Mouse (Mus musculus) liver, embryonic 13.5 days (tissue): ENCODE results near the gene Cog5. TPM values are rescaled to one million over a fixed set of nuclear protein-coding genes. Genes with fewer than 3 reads are reported as not detected.

Source experiments
- ATAC-seq: fragments of 200-750 bp; cut with Nextera tagmentation; 2 replicates; pipeline ENCODE4 v1.8.0; 2017; ENCODE audit warnings: low read depth, mild to moderate bottlenecking, moderate number of reproducible peaks, moderate library complexity
- DNase-seq: peaks from one replicate; pipeline ENCODE4 v3.0.0; 2022
- H3K27ac ChIP-seq: fragments of 300-500 bp; sonication (generic); 2 replicates; pipeline ENCODE4 v1.5.1; 2015; ENCODE audit warnings: moderate library complexity, mild to moderate bottlenecking, inconsistent platforms
- H3K27me3 ChIP-seq: fragments of 300-500 bp; sonication (generic); 2 replicates; pipeline ENCODE4 v1.6.1; 2015; ENCODE audit warnings: mild to moderate bottlenecking, inconsistent platforms
- H3K36me3 ChIP-seq: fragments of 300-500 bp; sonication (generic); 2 replicates; pipeline ENCODE4 v1.6.1; 2015; ENCODE audit warnings: mild to moderate bottlenecking, inconsistent platforms
- H3K4me1 ChIP-seq: fragments of 300-500 bp; sonication (generic); replicated peaks from 2 replicates; pipeline ENCODE4 v1.6.1; 2015; ENCODE audit warnings: inconsistent platforms
- H3K4me2 ChIP-seq: fragments of 300-500 bp; sonication (generic); 2 replicates; pipeline ENCODE4 v1.6.1; 2015; ENCODE audit warnings: inconsistent platforms, mild to moderate bottlenecking, moderate library complexity
- H3K4me3 ChIP-seq: fragments of 300-500 bp; sonication (generic); replicated peaks from 2 replicates; pipeline ENCODE4 v1.5.1; 2015; ENCODE audit warnings: mild to moderate bottlenecking, inconsistent platforms
- H3K9ac ChIP-seq: fragments of 300-500 bp; sonication (generic); 2 replicates; pipeline ENCODE4 v1.6.1; 2015; ENCODE audit warnings: mild to moderate bottlenecking, inconsistent platforms
- H3K9me3 ChIP-seq: fragments of 300-500 bp; sonication (generic); replicated peaks from 2 replicates; pipeline ENCODE4 v1.6.1; 2016; ENCODE audit warnings: inconsistent platforms
- WGBS: fragments of 180-500 bp; shearing (Covaris S2); methylation state at CpG from one replicate; pipeline ENCODE4 v1.1.7; 2015; ENCODE audit not compliant: insufficient replicate concordance; 5-methylcytosine and 5-hydroxymethylcytosine counted together
- polyA plus RNA-seq: library from polyadenylated mRNA; unstranded; fragments of >200 nt; fragmentation: Nextera tagmentation; extraction: Ambion mirVana; gene quantifications from 2 replicates; pipeline ENCODE4 v1.2.1, GENCODE M21; 2015

Cog5 gene
- polyA plus RNA-seq, 1 experiment from 2014 or later: 8.0 TPM

GRCm38 (mm10) chr12:31924135-31924534, 269.5 kb downstream of the Cog5 start:
- ATAC-seq (no peak), DNase-seq (no peak)
- no peak overlapping the region for H3K4me3 ChIP-seq
- H3K9ac ChIP-seq: no peak overlapping the region
- H3K36me3 ChIP-seq: peaks cover 35% of the 10 kb centered on the region
- no peak overlapping the region for H3K4me2 ChIP-seq
- H3K27ac ChIP-seq: no peak overlapping the region
- no peaks in the 10 kb centered on the region for H3K9me3 ChIP-seq
- peaks cover 9% of the 10 kb centered on the region for H3K4me1 ChIP-seq
- H3K27me3 ChIP-seq: no peaks in the 10 kb centered on the region
- 39% methylated on average over 3 of the region's 3 CpGs for whole genome bisulfite sequencing

- 78% methylated on average over 6 of the region's 6 CpGs for WGBS
- Histone ChIP-seq H3K36me3 (peaks cover 44% of the 10 kb centered on the region), H3K27ac (no peak overlapping the region), H3K9ac (no peak overlapping the region), H3K27me3 (no peaks in the 10 kb centered on the region), H3K4me2 (no peak overlapping the region), H3K9me3 (no peaks in the 10 kb centered on the region), H3K4me3 (no peak overlapping the region), H3K4me1 (peaks cover 9% of the 10 kb centered on the region)
- DNase-seq (no peak), ATAC-seq (no peak)
Measured at GRCm38 (mm10) chr12:31925343-31925742, 270.7 kb downstream of the Cog5 start.

GRCm38 (mm10) chr12:31926661-31927061, 272.0 kb downstream of the Cog5 start:
- Histone ChIP-seq H3K27ac (no peak overlapping the region), H3K4me2 (no peak overlapping the region), H3K9me3 (no peaks in the 10 kb centered on the region), H3K36me3 (peaks cover 55% of the 10 kb centered on the region), H3K4me3 (no peak overlapping the region), H3K9ac (no peak overlapping the region), H3K27me3 (no peaks in the 10 kb centered on the region), H3K4me1 (peaks cover 3% of the 10 kb centered on the region; the same call in 1 of the 2 replicates)
- peak; percentile 46 for DNase-seq
- peak; percentile 71 for ATAC-seq
- WGBS: 64% methylated on average over 4 of the region's 4 CpGs

GRCm38 (mm10) chr12:31928498-31928897, 273.8 kb downstream of the Cog5 start:
- Histone ChIP-seq H3K9ac (no peak overlapping the region), H3K4me2 (no peak overlapping the region), H3K9me3 (no peaks in the 10 kb centered on the region), H3K4me3 (no peak overlapping the region), H3K27ac (no peak overlapping the region), H3K27me3 (no peaks in the 10 kb centered on the region), H3K36me3 (peaks cover 70% of the 10 kb centered on the region), H3K4me1 (peaks cover 3% of the 10 kb centered on the region; the same call in 1 of the 2 replicates)
- DNase-seq (no peak), ATAC-seq (no peak)
- 80% methylated on average over 3 of the region's 3 CpGs for WGBS

- no peak overlapping the region for H3K4me3 ChIP-seq
- ATAC-seq (no peak), DNase-seq (no peak)
- H3K27ac ChIP-seq: no peak overlapping the region
- no peaks in the 10 kb centered on the region for H3K9me3 ChIP-seq
- H3K9ac ChIP-seq: no peak overlapping the region
- no peak overlapping the region for H3K4me2 ChIP-seq
- no peaks in the 10 kb centered on the region for H3K4me1 ChIP-seq
- no peaks in the 10 kb centered on the region for H3K27me3 ChIP-seq
- 91% methylated on average over 3 of the region's 3 CpGs for WGBS
- peaks cover 72% of the 10 kb centered on the region for H3K36me3 ChIP-seq
Measured at GRCm38 (mm10) chr12:31931818-31932217, 277.1 kb downstream of the Cog5 start.

GRCm38 (mm10) chr12:31936657-31937300, 282.1 kb downstream of the Cog5 start:
- H3K4me3 ChIP-seq: no peak overlapping the region
- no peaks in the 10 kb centered on the region for H3K9me3 ChIP-seq
- H3K4me1 ChIP-seq: peaks cover 10% of the 10 kb centered on the region; the same call in 1 of the 2 replicates
- peaks cover 77% of the 10 kb centered on the region for H3K36me3 ChIP-seq
- no peak overlapping the region for H3K4me2 ChIP-seq
- no peaks in the 10 kb centered on the region for H3K27me3 ChIP-seq
- H3K27ac ChIP-seq: no peak overlapping the region
- H3K9ac ChIP-seq: no peak overlapping the region
- WGBS: 68% methylated on average over 6 of the region's 6 CpGs
- no peak for ATAC-seq
- DNase-seq: no peak

- Histone ChIP-seq H3K4me2 (no peak overlapping the region), H3K9ac (no peak overlapping the region), H3K4me3 (no peak overlapping the region), H3K36me3 (peaks cover 73% of the 10 kb centered on the region), H3K27me3 (no peaks in the 10 kb centered on the region), H3K27ac (no peak overlapping the region), H3K9me3 (no peaks in the 10 kb centered on the region), H3K4me1 (peaks cover 12% of the 10 kb centered on the region)
- ATAC-seq: peak; percentile 51; the same call in 1 of the 2 replicates
- WGBS: 42% methylated on average over 3 of the region's 3 CpGs
- DNase-seq: no peak
Measured at GRCm38 (mm10) chr12:31937613-31938012, 282.9 kb downstream of the Cog5 start.

GRCm38 (mm10) chr12:31938391-31938997, 283.8 kb downstream of the Cog5 start:
- DNase-seq: no peak
- ATAC-seq: no peak
- no peak overlapping the region for H3K9ac ChIP-seq
- H3K4me3 ChIP-seq: no peak overlapping the region
- peaks cover 74% of the 10 kb centered on the region for H3K36me3 ChIP-seq
- H3K27ac ChIP-seq: no peak overlapping the region
- no peak overlapping the region for H3K4me2 ChIP-seq
- H3K4me1 ChIP-seq: peaks cover 21% of the 10 kb centered on the region
- 83% methylated on average over 4 of the region's 4 CpGs for WGBS
- no peaks in the 10 kb centered on the region for H3K9me3 ChIP-seq
- H3K27me3 ChIP-seq: no peaks in the 10 kb centered on the region

- no peaks in the 10 kb centered on the region for H3K9me3 ChIP-seq
- no peak overlapping the region for H3K4me2 ChIP-seq
- H3K4me3 ChIP-seq: no peak overlapping the region
- ATAC-seq: no peak
- H3K27ac ChIP-seq: no peak overlapping the region
- no peak overlapping the region for H3K9ac ChIP-seq
- H3K27me3 ChIP-seq: no peaks in the 10 kb centered on the region
- H3K36me3 ChIP-seq: peaks cover 77% of the 10 kb centered on the region
- H3K4me1 ChIP-seq: peaks cover 27% of the 10 kb centered on the region
- no peak for DNase-seq
Measured at GRCm38 (mm10) chr12:31939026-31939425, 284.4 kb downstream of the Cog5 start.

- peaks cover 50% of the 10 kb centered on the region for H3K4me1 ChIP-seq
- H3K9ac ChIP-seq: 0 out of 2 replicates have a peak overlapping the region, but pooled peaks have one; percentile 26
- peak overlapping the region; percentile 79 for H3K27ac ChIP-seq
- peak overlapping the region; percentile 28 for H3K4me2 ChIP-seq
- peaks cover 46% of the 10 kb centered on the region for H3K36me3 ChIP-seq
- peak; percentile 64 for DNase-seq
- peak; percentile 95 for ATAC-seq
- H3K27me3 ChIP-seq: no peaks in the 10 kb centered on the region
- WGBS: 25% methylated on average over 4 of the region's 4 CpGs
- H3K4me3 ChIP-seq: no peak overlapping the region
- no peaks in the 10 kb centered on the region for H3K9me3 ChIP-seq
Measured at GRCm38 (mm10) chr12:31943020-31943654, 288.5 kb downstream of the Cog5 start.

GRCm38 (mm10) chr12:31944405-31944804, 289.7 kb downstream of the Cog5 start:
- Histone ChIP-seq H3K9me3 (no peaks in the 10 kb centered on the region), H3K36me3 (peaks cover 33% of the 10 kb centered on the region), H3K27me3 (no peaks in the 10 kb centered on the region), H3K4me1 (peaks cover 51% of the 10 kb centered on the region), H3K9ac (no peak overlapping the region), H3K4me2 (no peak overlapping the region), H3K4me3 (no peak overlapping the region), H3K27ac (peak overlapping the region; percentile 79; the same call in 1 of the 2 replicates)
- DNase-seq (no peak), ATAC-seq (no peak)
- WGBS: 63% methylated on average over 2 of the region's 2 CpGs
